Mouse (Mus musculus): ENCODE data around the gene Desi1. TPM values are rescaled to one million over a fixed set of nuclear protein-coding genes. Genes with fewer than 3 reads are reported as not detected.

Gene Desi1
- polyA plus RNA-seq (2012; ENCODE audit: low replicate concordance), result 67.1 and 216 TPM in 2 replicates

GRCm38 (mm10) chr15:82033762-82034161, at the start of gene Desi1:
Gene Desi1, minus strand, starts transcription at chr15:82033862.

GRCm38 (mm10) chr15:82069898-82070297, 36.2 kb upstream of the Desi1 start, which contains the start of gene Mei1:
Gene Mei1, plus strand, starts transcription at chr15:82069996.

GRCm38 (mm10) chr15:82058719-82059201, 25.1 kb upstream of the Desi1 start, which contains the start of gene 4930407I10Rik:
Gene 4930407I10Rik, plus strand, starts transcription at chr15:82059151.

GRCm38 (mm10) chr15:82047080-82047883, 13.6 kb upstream of the Desi1 start, which contains the start of gene Snu13:
Gene Snu13, minus strand, starts transcription at chr15:82047598.

GRCm38 (mm10) chr15:81987646-81988045, 46.0 kb downstream of the Desi1 start, which contains the start of gene Xrcc6:
Gene Xrcc6, plus strand, starts transcription at chr15:81987835.

GRCm38 (mm10) chr15:81980321-81980720, 53.3 kb downstream of the Desi1 start, which contains the start of gene 1700029P11Rik:
Gene 1700029P11Rik, plus strand, starts transcription at chr15:81980540.

GRCm38 (mm10) chr15:81960171-81961077, 73.2 kb downstream of the Desi1 start, which contains the start of gene Pmm1:
Gene Pmm1, minus strand, starts transcription at chr15:81960930.

Other genes starting within 250 kb of the Desi1 start
- 11.4 and 65.8 TPM in 2 replicates for gene Tef, start 231.4 kb downstream of the Desi1 start, polyA plus RNA-seq (2012; ENCODE audit: low replicate concordance)
- gene Tob2, start 175.1 kb downstream of the Desi1 start, polyA plus RNA-seq (2012; ENCODE audit: low replicate concordance), result 81.3 and 104 TPM in 2 replicates
- 4.9 and 15.2 TPM in 2 replicates for gene Phf5a, start 162.0 kb downstream of the Desi1 start, polyA plus RNA-seq (2012; ENCODE audit: low replicate concordance)
- gene Aco2, start 161.6 kb downstream of the Desi1 start, polyA plus RNA-seq (2012; ENCODE audit: low replicate concordance), result 159 and 185 TPM in 2 replicates
- gene Polr3h, start 107.6 kb downstream of the Desi1 start, polyA plus RNA-seq (2012; ENCODE audit: low replicate concordance), result 79.7 and 137 TPM in 2 replicates
- gene Csdc2, start 97.1 kb downstream of the Desi1 start, polyA plus RNA-seq (2012; ENCODE audit: low replicate concordance), result 0.75 and 1.6 TPM in 2 replicates
- gene Pmm1, start 72.9 kb downstream of the Desi1 start, polyA plus RNA-seq (2012; ENCODE audit: low replicate concordance), result 126 and 148 TPM in 2 replicates
- gene 1700029P11Rik, start 53.3 kb downstream of the Desi1 start, polyA plus RNA-seq (2012; ENCODE audit: low replicate concordance), result not detected in 2 replicates
- gene Xrcc6, start 46.0 kb downstream of the Desi1 start, polyA plus RNA-seq (2012; ENCODE audit: low replicate concordance), result 4.7 and 11.7 TPM in 2 replicates
- 6.4 and 229 TPM in 2 replicates for gene Snu13, start 13.7 kb upstream of the Desi1 start, polyA plus RNA-seq (2012; ENCODE audit: low replicate concordance)
- not detected in 2 replicates for gene 4930407I10Rik, start 25.3 kb upstream of the Desi1 start, polyA plus RNA-seq (2012; ENCODE audit: low replicate concordance)
- not detected in 2 replicates for gene Mei1, start 36.1 kb upstream of the Desi1 start, polyA plus RNA-seq (2012; ENCODE audit: low replicate concordance)
- 3.6 and 19.0 TPM in 2 replicates for gene Ccdc134, start 94.1 kb upstream of the Desi1 start, polyA plus RNA-seq (2012; ENCODE audit: low replicate concordance)
- 411 and 741 TPM in 2 replicates for gene Srebf2, start 113.3 kb upstream of the Desi1 start, polyA plus RNA-seq (2012; ENCODE audit: low replicate concordance)
- gene Shisa8, start 179.0 kb upstream of the Desi1 start, polyA plus RNA-seq (2012; ENCODE audit: low replicate concordance), result 3.5 and 9.3 TPM in 2 replicates
- gene Tnfrsf13c, start 190.5 kb upstream of the Desi1 start, polyA plus RNA-seq (2012; ENCODE audit: low replicate concordance), result 51.6 and 117 TPM in 2 replicates
- 74.9 and 105 TPM in 2 replicates for gene Cenpm, start 210.9 kb upstream of the Desi1 start, polyA plus RNA-seq (2012; ENCODE audit: low replicate concordance)
- gene 1500009C09Rik, start 218.5 kb upstream of the Desi1 start, polyA plus RNA-seq (2012; ENCODE audit: low replicate concordance), result not detected in 2 replicates
- gene Sept3, start 241.0 kb upstream of the Desi1 start, polyA plus RNA-seq (2012; ENCODE audit: low replicate concordance), result 0.73 and 1.1 TPM in 2 replicates

Data from leukemia stem cell, adult 10-12 weeks (primary cell).